Mouse (Mus musculus) hindbrain, embryonic 14.5 days (tissue): ENCODE data around the gene Mbnl2. TPM values are rescaled to one million over a fixed set of nuclear protein-coding genes. Genes with fewer than 3 reads are reported as not detected.

ENCODE experiments used
- ATAC-seq: fragments of 200-750 bp; cut with Nextera tagmentation; 2 replicates; pipeline ENCODE4 v1.8.0; 2017; ENCODE audit warnings: moderate number of reproducible peaks, mild to moderate bottlenecking, moderate TSS enrichment, moderate library complexity; ENCODE audit not compliant: low FRiP score
- DNase-seq: peaks from one replicate; pipeline ENCODE4 v3.0.0-alpha.2; 2015; ENCODE audit warnings: low spot score
- H3K27ac ChIP-seq: fragments of 300-500 bp; sonication (generic); 2 replicates; pipeline ENCODE4 v1.5.1; 2014; ENCODE audit warnings: mild to moderate bottlenecking, moderate library complexity
- H3K27me3 ChIP-seq: fragments of 300-500 bp; sonication (generic); 2 replicates; pipeline ENCODE4 v1.6.1; 2014; ENCODE audit warnings: mild to moderate bottlenecking, low read length, mixed read lengths; ENCODE audit not compliant: control insufficient read depth, insufficient read depth
- H3K36me3 ChIP-seq: fragments of 300-500 bp; sonication (generic); replicated peaks from 2 replicates; pipeline ENCODE4 v1.6.1; 2014; ENCODE audit not compliant: control insufficient read depth, insufficient read depth
- H3K4me1 ChIP-seq: fragments of 300-500 bp; sonication (generic); replicated peaks from 2 replicates; pipeline ENCODE4 v1.6.1; 2014; ENCODE audit warnings: antibody characterized with exemption, low read length, mixed read lengths; ENCODE audit not compliant: control insufficient read depth, insufficient read depth
- H3K4me2 ChIP-seq: fragments of 300-500 bp; sonication (generic); replicated peaks from 2 replicates; pipeline ENCODE4 v1.6.1; 2014; ENCODE audit warnings: mild to moderate bottlenecking, moderate library complexity
- H3K4me3 ChIP-seq: fragments of 300-500 bp; sonication (generic); replicated peaks from 2 replicates; pipeline ENCODE4 v1.5.1; 2014; ENCODE audit warnings: mild to moderate bottlenecking, low read length
- H3K9ac ChIP-seq: fragments of 300-500 bp; sonication (generic); 2 replicates; pipeline ENCODE4 v1.6.1; 2014
- H3K9me3 ChIP-seq: fragments of 300-500 bp; sonication (generic); 2 replicates; pipeline ENCODE4 v1.6.1; 2016; ENCODE audit warnings: low read length; ENCODE audit not compliant: control insufficient read depth
- WGBS: fragments of 180-500 bp; shearing (Covaris S2); extraction: QIAGEN DNeasy Blood & Tissue Kit; methylation state at CpG from one replicate; pipeline ENCODE4 v1.1.7; 2014; 5-methylcytosine and 5-hydroxymethylcytosine counted together
- polyA plus RNA-seq: library from polyadenylated mRNA; unstranded; fragments of >200 nt; fragmentation: Nextera tagmentation; extraction: Ambion mirVana; gene quantifications from 2 replicates; pipeline ENCODE4 v1.2.1, GENCODE M21; 2014

The Mbnl2 gene
- polyA plus RNA-seq, 1 experiment from 2014 or later = 24.4 TPM

- Histone ChIP-seq H3K9me3 (no peaks in the 10 kb centered on the region), H3K27me3 (no peaks in the 10 kb centered on the region), H3K4me2 (no peak overlapping the region), H3K4me1 (no peaks in the 10 kb centered on the region), H3K36me3 (no peaks in the 10 kb centered on the region), H3K4me3 (no peak overlapping the region), H3K9ac (no peak overlapping the region), H3K27ac (no peak overlapping the region)
- 35% methylated on average over 6 of the region's 6 CpGs for WGBS
- no peak; the same call in 1 of the 2 replicates for ATAC-seq
- no peak for DNase-seq
These were observed 43.0 kb downstream of the Mbnl2 start for GRCm38 (mm10) chr14:120318326-120318935.

DNA sequence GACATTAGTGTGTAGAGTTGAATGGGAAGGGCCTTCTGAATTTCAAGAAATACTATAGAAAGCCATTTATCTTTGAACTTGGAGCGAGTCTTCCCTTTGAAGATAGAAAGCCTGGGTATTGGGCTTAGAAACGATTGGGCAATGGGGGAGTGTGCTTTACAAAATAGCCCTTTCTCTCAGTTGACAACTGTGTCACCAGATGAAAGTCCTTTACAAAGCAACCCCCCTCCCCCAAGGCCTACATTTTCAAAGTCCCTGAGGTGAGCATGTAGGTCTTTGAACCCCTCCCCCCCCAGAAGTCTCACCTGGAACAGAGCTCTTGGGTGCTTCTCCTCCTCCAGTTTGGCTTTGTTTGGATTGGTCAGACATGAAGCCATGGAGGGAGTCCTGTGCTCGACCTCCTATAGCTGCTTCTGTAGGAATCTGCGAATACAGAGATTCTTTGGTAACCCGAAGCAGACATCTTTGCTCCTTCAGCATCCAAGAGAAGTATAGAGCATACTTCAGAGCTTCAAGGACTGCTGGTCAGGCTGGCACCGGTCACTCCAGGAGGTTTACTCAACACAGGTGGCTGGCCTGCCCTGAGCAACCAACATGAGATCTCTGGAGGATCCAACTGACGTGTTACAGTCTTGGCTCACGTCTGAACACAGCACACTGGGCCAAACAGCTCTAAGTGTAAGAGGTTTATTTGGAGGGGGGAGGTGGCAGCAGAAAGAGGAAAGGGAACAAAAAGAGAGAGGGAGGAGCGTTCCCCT lies 43.7 kb downstream of the Mbnl2 start:
- no peaks in the 10 kb centered on the region for H3K4me1 ChIP-seq
- H3K4me3 ChIP-seq = no peak overlapping the region
- H3K9me3 ChIP-seq = no peaks in the 10 kb centered on the region
- no peak overlapping the region for H3K4me2 ChIP-seq
- H3K9ac ChIP-seq = no peak overlapping the region
- no peak overlapping the region for H3K27ac ChIP-seq
- ATAC-seq (no peak), DNase-seq (no peak)
- WGBS = 72% methylated on average over 9 of the region's 9 CpGs
- H3K27me3 ChIP-seq = no peaks in the 10 kb centered on the region
- no peaks in the 10 kb centered on the region for H3K36me3 ChIP-seq

DNA sequence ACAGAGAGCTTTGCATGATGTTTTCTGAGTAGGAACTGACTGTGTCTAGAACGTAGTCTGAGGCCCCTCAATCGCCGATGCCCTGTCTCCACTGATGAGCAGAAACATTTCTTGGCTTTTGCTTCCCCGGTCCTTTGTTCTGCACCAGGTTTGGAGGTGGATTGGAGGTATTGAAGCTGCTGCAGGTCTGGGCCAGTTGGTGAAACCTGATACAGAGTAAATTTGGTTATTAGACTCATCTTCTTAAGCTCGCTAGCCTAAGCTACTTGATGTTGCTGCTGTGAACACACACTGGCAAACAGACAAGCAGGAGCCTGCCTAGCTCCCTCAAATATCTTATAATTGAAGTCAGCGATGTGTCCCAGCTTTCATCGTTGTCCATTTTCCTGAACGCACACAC lies 46.6 kb downstream of the Mbnl2 start:
- no peak for ATAC-seq
- H3K9ac ChIP-seq = no peak overlapping the region
- H3K4me1 ChIP-seq = no peaks in the 10 kb centered on the region
- H3K9me3 ChIP-seq = no peaks in the 10 kb centered on the region
- no peak overlapping the region for H3K4me2 ChIP-seq
- H3K27ac ChIP-seq = no peak overlapping the region
- no peak for DNase-seq
- H3K27me3 ChIP-seq = no peaks in the 10 kb centered on the region
- no peak overlapping the region for H3K4me3 ChIP-seq
- no peaks in the 10 kb centered on the region for H3K36me3 ChIP-seq
- 91% methylated on average over 8 of the region's 8 CpGs for WGBS

DNA sequence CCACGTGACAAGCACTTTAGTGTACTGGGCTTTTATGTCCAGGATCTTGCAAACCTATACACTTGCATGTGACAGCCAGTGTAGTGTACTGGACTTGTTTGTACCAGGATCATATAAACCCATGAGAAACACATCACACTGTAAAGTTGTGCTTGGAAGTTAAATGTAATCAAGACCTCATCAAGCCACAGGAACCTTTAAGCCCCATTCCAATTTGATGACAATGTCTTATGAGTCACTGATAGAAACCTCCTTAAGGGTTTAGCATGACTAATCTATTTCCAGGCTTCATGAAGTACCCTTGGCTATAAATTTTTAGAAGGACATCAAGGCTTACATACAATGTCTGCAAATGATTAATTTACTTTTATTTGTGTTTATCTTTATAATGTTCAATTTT lies 47.6 kb downstream of the Mbnl2 start:
- no peaks in the 10 kb centered on the region for H3K9me3 ChIP-seq
- no peak for ATAC-seq
- H3K36me3 ChIP-seq = no peaks in the 10 kb centered on the region
- WGBS = 83% methylated on average over 1 of the region's 1 CpGs
- no peaks in the 10 kb centered on the region for H3K4me1 ChIP-seq
- H3K4me2 ChIP-seq = no peak overlapping the region
- H3K4me3 ChIP-seq = no peak overlapping the region
- H3K27me3 ChIP-seq = no peaks in the 10 kb centered on the region
- DNase-seq = no peak
- no peak overlapping the region for H3K27ac ChIP-seq
- no peak overlapping the region for H3K9ac ChIP-seq

- no peak for DNase-seq
- Histone ChIP-seq H3K27ac (no peak overlapping the region), H3K9me3 (no peaks in the 10 kb centered on the region), H3K4me1 (no peaks in the 10 kb centered on the region), H3K4me2 (no peak overlapping the region), H3K4me3 (no peak overlapping the region), H3K36me3 (no peaks in the 10 kb centered on the region), H3K27me3 (no peaks in the 10 kb centered on the region), H3K9ac (no peak overlapping the region)
- ATAC-seq = no peak
- WGBS = 92% methylated on average over 8 of the region's 8 CpGs
These were observed 48.8 kb downstream of the Mbnl2 start for GRCm38 (mm10) chr14:120324061-120324791.

- 94% methylated on average over 19 of the region's 19 CpGs for WGBS
- DNase-seq (no peak), ATAC-seq (no peak)
- no peak overlapping the region for H3K4me3 ChIP-seq
- H3K4me1 ChIP-seq = no peaks in the 10 kb centered on the region
- no peaks in the 10 kb centered on the region for H3K27me3 ChIP-seq
- no peak overlapping the region for H3K9ac ChIP-seq
- no peak overlapping the region for H3K4me2 ChIP-seq
- H3K36me3 ChIP-seq = no peaks in the 10 kb centered on the region
- H3K27ac ChIP-seq = no peak overlapping the region
- no peaks in the 10 kb centered on the region for H3K9me3 ChIP-seq
These were observed 49.5 kb downstream of the Mbnl2 start for GRCm38 (mm10) chr14:120324883-120325480.

DNA sequence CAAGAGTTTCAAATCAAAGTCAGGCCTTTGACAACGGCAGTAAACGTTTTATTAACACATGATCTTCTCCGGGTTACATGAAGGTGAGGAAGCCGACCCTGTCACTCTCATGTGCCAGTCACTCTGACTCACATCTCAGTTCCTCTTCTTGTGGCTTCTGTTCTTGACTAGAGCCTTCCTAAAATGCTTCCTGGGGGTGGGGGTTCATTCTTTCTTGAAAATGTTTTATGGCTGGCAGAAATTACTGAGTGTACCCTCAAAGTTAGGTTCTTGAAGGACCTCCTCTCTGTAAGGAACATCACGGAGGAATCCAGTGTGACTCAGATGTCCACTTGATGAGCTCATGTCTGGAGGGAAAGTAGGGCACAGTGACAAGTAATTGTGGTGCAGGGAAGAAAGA lies 50.2 kb downstream of the Mbnl2 start:
- H3K27ac ChIP-seq = no peak overlapping the region
- 0 out of 2 replicates have a peak, but pooled peaks cover 3% of the 10 kb centered on the region for H3K4me1 ChIP-seq
- ATAC-seq = no peak
- H3K36me3 ChIP-seq = no peaks in the 10 kb centered on the region
- H3K9ac ChIP-seq = no peak overlapping the region
- DNase-seq = no peak
- no peak overlapping the region for H3K4me3 ChIP-seq
- WGBS = 90% methylated on average over 5 of the region's 5 CpGs
- no peaks in the 10 kb centered on the region for H3K27me3 ChIP-seq
- no peak overlapping the region for H3K4me2 ChIP-seq
- H3K9me3 ChIP-seq = no peaks in the 10 kb centered on the region

DNA sequence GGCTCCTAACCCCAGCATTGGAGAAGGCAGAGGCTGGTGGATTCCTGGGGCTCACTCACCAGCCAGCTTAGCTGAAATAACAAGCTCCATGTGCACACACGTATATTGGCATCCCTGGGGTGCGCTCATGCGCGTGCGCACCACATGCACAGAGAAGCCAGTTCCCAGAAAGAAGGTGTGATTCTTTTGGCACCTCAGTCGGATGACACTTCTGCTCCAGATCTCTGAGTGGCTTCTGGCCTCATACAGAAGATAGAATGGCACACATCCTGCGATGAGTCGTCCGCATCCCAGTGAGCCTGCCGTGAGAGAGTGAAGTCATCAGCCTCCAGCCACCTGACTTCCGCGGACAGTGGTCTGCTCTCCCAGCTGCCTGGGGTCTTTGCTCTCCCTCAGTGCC lies 55.0 kb downstream of the Mbnl2 start:
- no peak for ATAC-seq
- no peak overlapping the region for H3K9ac ChIP-seq
- 68% methylated on average over 12 of the region's 12 CpGs for WGBS
- no peak overlapping the region for H3K27ac ChIP-seq
- H3K9me3 ChIP-seq = no peaks in the 10 kb centered on the region
- H3K4me2 ChIP-seq = no peak overlapping the region
- H3K36me3 ChIP-seq = no peaks in the 10 kb centered on the region
- H3K4me1 ChIP-seq = 0 out of 2 replicates have a peak, but pooled peaks cover 3% of the 10 kb centered on the region
- H3K27me3 ChIP-seq = no peaks in the 10 kb centered on the region
- no peak for DNase-seq
- no peak overlapping the region for H3K4me3 ChIP-seq

DNA sequence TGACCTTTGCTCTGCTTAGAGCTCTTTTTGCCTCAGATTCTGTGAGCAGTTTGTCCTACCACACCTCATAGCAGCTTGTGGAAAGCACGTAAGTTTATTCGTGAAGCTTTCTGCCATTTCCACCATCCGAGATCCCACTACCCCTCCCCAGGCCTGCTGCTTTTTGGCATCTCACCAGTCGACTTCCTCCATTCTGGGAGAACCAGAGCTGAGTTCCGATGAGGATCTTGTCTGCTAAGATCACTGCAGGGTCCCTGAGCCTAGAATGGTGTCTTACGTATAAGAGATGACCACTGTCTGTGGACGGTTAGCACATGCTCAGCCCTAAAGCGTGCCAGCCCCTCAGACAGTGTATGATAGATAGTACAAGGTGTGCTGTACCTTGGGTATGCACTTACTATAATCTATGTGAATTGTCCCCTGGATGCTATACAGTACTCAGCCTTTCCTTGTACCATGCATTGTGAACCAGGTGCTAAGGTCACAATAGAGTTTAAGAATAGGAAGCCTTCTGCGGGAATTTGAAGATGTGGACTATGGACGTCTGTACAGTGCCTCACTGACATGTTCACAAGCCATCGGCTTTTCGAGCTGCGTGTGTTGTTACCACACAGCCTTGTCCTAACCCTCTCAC lies 55.5 kb downstream of the Mbnl2 start:
- no peak for DNase-seq
- Histone ChIP-seq H3K27me3 (no peaks in the 10 kb centered on the region), H3K4me2 (no peak overlapping the region), H3K36me3 (no peaks in the 10 kb centered on the region), H3K9me3 (no peaks in the 10 kb centered on the region), H3K4me3 (no peak overlapping the region), H3K9ac (no peak overlapping the region), H3K27ac (no peak overlapping the region), H3K4me1 (0 out of 2 replicates have a peak, but pooled peaks cover 5% of the 10 kb centered on the region)
- WGBS = 90% methylated on average over 13 of the region's 13 CpGs
- ATAC-seq = no peak
